Mouse (Mus musculus): ENCODE measurements around the gene Gbe1. TPM values are rescaled to one million over a fixed set of nuclear protein-coding genes. Genes with fewer than 3 reads are reported as not detected.

Gbe1 gene
- polyA plus RNA-seq, 1 experiment from 2014 or later: 24.3 TPM

- Histone ChIP-seq H3K36me3 (peaks cover 3% of the 10 kb centered on the region; the same call in 1 of the 2 replicates), H3K9me3 (no peaks in the 10 kb centered on the region), H3K27me3 (ENCODE audit: insufficient read depth, poor library complexity, severe bottlenecking) (no peaks in the 10 kb centered on the region), H3K4me1 (no peaks in the 10 kb centered on the region), H3K27ac (no peak overlapping the region), H3K4me3 (no peak overlapping the region)
- 85% methylated on average over 1 of the region's 1 CpGs for WGBS
- DNase-seq (ENCODE audit: low spot score): no peak
These were observed 71.7 kb downstream of the Gbe1 start for GRCm38 (mm10) chr16:70385494-70385893.

- H3K27ac ChIP-seq: no peak overlapping the region
- WGBS: 88% methylated on average over 2 of the region's 2 CpGs
- no peaks in the 10 kb centered on the region for H3K27me3 ChIP-seq (ENCODE audit: insufficient read depth, poor library complexity, severe bottlenecking)
- no peak overlapping the region for H3K4me3 ChIP-seq
- DNase-seq (ENCODE audit: low spot score): no peak
- H3K4me1 ChIP-seq: no peaks in the 10 kb centered on the region
- no peaks in the 10 kb centered on the region for H3K9me3 ChIP-seq
- peaks cover 3% of the 10 kb centered on the region; the same call in 1 of the 2 replicates for H3K36me3 ChIP-seq
These were observed 73.6 kb downstream of the Gbe1 start for GRCm38 (mm10) chr16:70387385-70387784.

DNA sequence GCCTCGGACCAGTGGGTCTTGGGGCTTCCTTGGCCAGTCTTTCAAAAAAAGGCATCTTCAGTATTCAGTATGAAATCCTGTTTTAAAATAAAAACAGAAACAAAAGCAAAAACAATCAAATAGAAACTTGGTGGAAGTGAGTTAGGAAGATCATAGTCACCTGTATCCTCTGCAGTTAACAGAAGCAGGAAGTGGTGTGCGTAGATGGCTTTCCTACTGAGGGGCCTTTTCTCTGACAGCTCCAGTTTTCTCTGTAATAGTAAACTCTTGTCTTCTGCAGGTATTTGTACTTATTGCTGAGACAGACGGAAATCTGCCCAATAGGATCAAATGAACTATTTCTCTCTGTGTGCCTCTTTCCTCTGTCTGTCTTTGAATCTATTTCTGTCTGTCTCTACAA is 81.5 kb downstream of the Gbe1 start:
- 85% methylated on average over 3 of the region's 3 CpGs for WGBS
- Histone ChIP-seq H3K4me1 (no peaks in the 10 kb centered on the region), H3K27me3 (ENCODE audit: insufficient read depth, poor library complexity, severe bottlenecking) (no peaks in the 10 kb centered on the region), H3K4me3 (no peak overlapping the region), H3K27ac (no peak overlapping the region), H3K36me3 (no peaks in the 10 kb centered on the region; the same call in 1 of the 2 replicates), H3K9me3 (no peaks in the 10 kb centered on the region)
- no peak for DNase-seq (ENCODE audit: low spot score)

DNA sequence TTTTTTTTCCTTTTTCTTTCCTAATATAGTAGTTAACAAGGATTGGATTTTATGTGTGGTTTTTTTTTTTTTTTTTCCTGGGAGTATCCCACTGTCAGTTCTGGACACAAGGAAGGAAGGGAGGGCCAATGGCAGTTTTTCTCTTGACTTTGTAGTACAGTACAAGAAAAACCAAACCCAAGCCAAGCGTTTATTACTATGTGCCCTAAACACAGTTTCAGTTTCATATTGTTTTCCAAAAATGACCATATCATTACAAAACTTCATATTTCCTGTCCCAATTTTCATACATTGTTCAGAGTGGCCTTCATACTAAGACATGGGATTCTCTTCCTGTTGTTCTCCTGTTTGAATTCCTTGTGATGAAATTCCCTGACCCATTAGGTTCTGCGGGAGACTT is 94.0 kb downstream of the Gbe1 start:
- no peaks in the 10 kb centered on the region for H3K36me3 ChIP-seq
- H3K27ac ChIP-seq: no peak overlapping the region
- H3K4me1 ChIP-seq: no peaks in the 10 kb centered on the region
- no peak overlapping the region for H3K4me3 ChIP-seq
- no peaks in the 10 kb centered on the region for H3K9me3 ChIP-seq
- DNase-seq (ENCODE audit: low spot score): no peak
- H3K27me3 ChIP-seq (ENCODE audit: insufficient read depth, poor library complexity, severe bottlenecking): no peaks in the 10 kb centered on the region
- WGBS: 84% methylated on average over 2 of the region's 2 CpGs

GRCm38 (mm10) chr16:70421077-70421476 is 107.3 kb downstream of the Gbe1 start:
- WGBS: 85% methylated on average over 3 of the region's 3 CpGs
- no peak overlapping the region for H3K27ac ChIP-seq
- no peak overlapping the region for H3K4me3 ChIP-seq
- DNase-seq (ENCODE audit: low spot score): no peak
- H3K36me3 ChIP-seq: no peaks in the 10 kb centered on the region
- H3K27me3 ChIP-seq (ENCODE audit: insufficient read depth, poor library complexity, severe bottlenecking): no peaks in the 10 kb centered on the region
- no peaks in the 10 kb centered on the region for H3K9me3 ChIP-seq
- no peaks in the 10 kb centered on the region for H3K4me1 ChIP-seq

- no peaks in the 10 kb centered on the region for H3K36me3 ChIP-seq
- no peak overlapping the region for H3K27ac ChIP-seq
- 76% methylated on average over 6 of the region's 6 CpGs for WGBS
- no peaks in the 10 kb centered on the region for H3K4me1 ChIP-seq
- no peak overlapping the region for H3K4me3 ChIP-seq
- no peaks in the 10 kb centered on the region for H3K9me3 ChIP-seq
- no peak for DNase-seq (ENCODE audit: low spot score)
- no peaks in the 10 kb centered on the region for H3K27me3 ChIP-seq (ENCODE audit: insufficient read depth, poor library complexity, severe bottlenecking)
These were observed 135.8 kb downstream of the Gbe1 start for GRCm38 (mm10) chr16:70449520-70449919.

DNA sequence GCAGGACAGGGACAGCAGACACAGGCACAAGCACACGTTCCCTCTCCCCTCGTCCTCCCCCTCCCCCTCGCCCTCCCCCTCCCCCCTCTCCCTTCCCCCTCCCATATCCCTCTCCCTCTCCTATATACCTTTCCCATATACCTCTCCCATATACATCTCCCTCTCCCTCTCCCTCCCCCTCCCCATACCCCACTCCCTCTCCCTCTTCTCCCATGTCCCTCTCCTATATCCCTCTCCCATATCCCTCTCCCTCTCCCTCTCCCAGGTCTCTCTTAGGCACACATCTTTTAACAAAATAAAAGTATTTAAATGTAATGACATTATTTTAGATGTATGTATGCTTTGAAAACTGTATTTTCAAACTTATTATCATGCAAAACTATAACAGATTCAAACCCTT is 161.8 kb downstream of the Gbe1 start:
- 53% methylated on average over 2 of the region's 3 CpGs for WGBS
- H3K4me1 ChIP-seq: no peaks in the 10 kb centered on the region
- H3K9me3 ChIP-seq: no peaks in the 10 kb centered on the region
- no peak overlapping the region for H3K4me3 ChIP-seq
- DNase-seq (ENCODE audit: low spot score): no peak
- no peaks in the 10 kb centered on the region for H3K27me3 ChIP-seq (ENCODE audit: insufficient read depth, poor library complexity, severe bottlenecking)
- H3K36me3 ChIP-seq: no peaks in the 10 kb centered on the region
- no peak overlapping the region for H3K27ac ChIP-seq

DNA sequence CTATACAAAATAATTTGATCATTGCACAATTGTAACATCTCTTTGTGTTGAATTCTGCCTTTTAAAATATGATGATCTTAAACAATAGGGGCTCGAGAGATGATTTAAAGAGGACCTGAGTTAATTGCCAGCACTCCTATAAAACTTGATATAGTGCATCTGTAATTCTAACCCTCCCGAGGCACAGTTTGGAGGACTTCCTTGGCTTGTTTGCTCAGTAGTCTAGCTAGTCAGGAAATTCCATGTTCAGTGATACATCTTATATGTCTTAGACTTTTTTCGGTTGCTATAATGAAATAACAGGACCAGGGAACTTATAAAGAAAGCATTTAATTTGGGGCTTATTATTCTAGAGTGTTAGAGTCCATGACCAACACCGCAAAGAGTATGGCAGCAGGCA is 162.4 kb downstream of the Gbe1 start:
- 83% methylated on average over 4 of the region's 4 CpGs for WGBS

DNA sequence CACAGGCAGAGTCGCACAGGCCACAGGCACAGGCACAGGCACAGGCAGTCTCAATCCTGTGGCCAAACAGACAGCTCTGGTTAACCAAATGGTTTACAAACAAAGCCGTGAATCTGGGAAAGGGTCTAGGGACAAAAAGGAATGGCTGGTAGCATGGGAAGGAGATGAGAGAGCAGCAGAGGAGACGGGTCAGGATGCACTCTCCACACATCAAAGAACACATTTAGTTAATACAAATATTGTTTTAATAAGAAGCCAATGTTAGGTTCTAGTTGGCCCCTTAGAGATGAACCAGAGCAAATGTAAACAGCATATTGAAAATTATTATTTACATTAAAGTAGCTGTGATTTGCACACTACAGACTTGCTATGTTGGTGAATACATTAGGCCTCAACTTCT is 166.7 kb downstream of the Gbe1 start:
- Histone ChIP-seq H3K27me3 (ENCODE audit: insufficient read depth, poor library complexity, severe bottlenecking) (no peaks in the 10 kb centered on the region), H3K36me3 (no peaks in the 10 kb centered on the region), H3K9me3 (no peaks in the 10 kb centered on the region), H3K27ac (no peak overlapping the region), H3K4me1 (no peaks in the 10 kb centered on the region), H3K4me3 (no peak overlapping the region)
- DNase-seq (ENCODE audit: low spot score): no peak
- 83% methylated on average over 3 of the region's 3 CpGs for WGBS

More for the DNA sequence above, 162.4 kb downstream of the Gbe1 start:
- no peaks in the 10 kb centered on the region for H3K27me3 ChIP-seq (ENCODE audit: insufficient read depth, poor library complexity, severe bottlenecking)
- DNase-seq (ENCODE audit: low spot score): no peak
- no peaks in the 10 kb centered on the region for H3K9me3 ChIP-seq
- no peak overlapping the region for H3K4me3 ChIP-seq
- H3K36me3 ChIP-seq: no peaks in the 10 kb centered on the region
- H3K4me1 ChIP-seq: no peaks in the 10 kb centered on the region
- H3K27ac ChIP-seq: no peak overlapping the region

DNA sequence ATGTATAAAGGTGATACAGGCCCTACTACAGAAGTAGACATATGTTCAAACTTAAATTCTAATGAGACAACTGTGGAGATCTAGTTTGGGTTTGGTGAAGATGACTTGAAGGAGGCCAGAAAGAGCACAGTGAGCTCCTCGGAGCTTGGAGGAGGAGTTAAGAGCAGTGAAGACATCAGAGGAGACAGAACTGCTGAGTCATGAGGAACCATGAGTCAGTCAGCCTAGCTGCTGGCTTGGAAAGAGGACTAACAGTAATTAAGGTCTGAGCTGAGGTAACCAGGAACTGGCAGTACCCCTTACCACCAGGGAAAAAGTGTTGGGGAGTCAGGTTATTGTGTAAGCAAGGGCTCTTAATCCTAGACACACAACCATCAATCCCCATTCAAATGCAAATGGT is 192.7 kb downstream of the Gbe1 start:
- Histone ChIP-seq H3K27ac (no peak overlapping the region), H3K9me3 (no peaks in the 10 kb centered on the region), H3K4me1 (no peaks in the 10 kb centered on the region), H3K4me3 (no peak overlapping the region), H3K27me3 (ENCODE audit: insufficient read depth, poor library complexity, severe bottlenecking) (no peaks in the 10 kb centered on the region), H3K36me3 (no peaks in the 10 kb centered on the region)
- DNase-seq (ENCODE audit: low spot score): no peak
- WGBS: 59% methylated on average over 1 of the region's 1 CpGs

GRCm38 (mm10) chr16:70510938-70511337 is 197.2 kb downstream of the Gbe1 start:
- H3K36me3 ChIP-seq: no peaks in the 10 kb centered on the region
- WGBS: 92% methylated on average over 3 of the region's 3 CpGs
- no peaks in the 10 kb centered on the region for H3K27me3 ChIP-seq (ENCODE audit: insufficient read depth, poor library complexity, severe bottlenecking)
- no peaks in the 10 kb centered on the region for H3K9me3 ChIP-seq
- no peak overlapping the region for H3K4me3 ChIP-seq
- DNase-seq (ENCODE audit: low spot score): no peak
- H3K27ac ChIP-seq: no peak overlapping the region
- H3K4me1 ChIP-seq: no peaks in the 10 kb centered on the region

GRCm38 (mm10) chr16:70522861-70523260 is 209.1 kb downstream of the Gbe1 start:
- Histone ChIP-seq H3K36me3 (no peaks in the 10 kb centered on the region), H3K9me3 (no peaks in the 10 kb centered on the region), H3K4me3 (no peak overlapping the region), H3K27me3 (ENCODE audit: insufficient read depth, poor library complexity, severe bottlenecking) (no peaks in the 10 kb centered on the region), H3K27ac (no peak overlapping the region), H3K4me1 (no peaks in the 10 kb centered on the region)
- DNase-seq (ENCODE audit: low spot score): no peak
- WGBS: 82% methylated on average over 2 of the region's 2 CpGs

- no peak for DNase-seq (ENCODE audit: low spot score)
- H3K4me3 ChIP-seq: no peak overlapping the region
- no peaks in the 10 kb centered on the region for H3K4me1 ChIP-seq
- H3K27ac ChIP-seq: no peak overlapping the region
- no peaks in the 10 kb centered on the region for H3K36me3 ChIP-seq
- H3K9me3 ChIP-seq: no peaks in the 10 kb centered on the region
- no peaks in the 10 kb centered on the region for H3K27me3 ChIP-seq (ENCODE audit: insufficient read depth, poor library complexity, severe bottlenecking)
- WGBS: 89% methylated on average over 8 of the region's 8 CpGs
These were observed 209.8 kb downstream of the Gbe1 start for GRCm38 (mm10) chr16:70523566-70523965.

DNA sequence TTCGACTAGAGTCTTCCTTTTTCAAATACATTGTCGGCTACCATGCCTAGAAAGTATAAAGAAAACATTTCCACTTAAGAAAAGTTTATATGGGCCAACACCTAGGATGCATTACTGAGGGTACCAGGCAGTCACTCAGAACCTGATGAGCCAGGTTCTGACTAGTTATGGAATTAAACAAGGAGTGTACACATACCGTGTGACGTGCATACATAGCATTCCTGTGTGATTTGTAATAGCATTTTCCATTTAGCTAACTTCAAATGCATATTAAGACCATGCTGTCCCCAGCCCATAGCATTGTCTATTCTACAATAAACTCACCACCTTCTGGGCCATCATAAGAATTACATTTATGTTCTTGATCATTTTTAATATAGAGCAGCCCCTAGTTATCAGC is 210.5 kb downstream of the Gbe1 start:
- WGBS: 84% methylated on average over 4 of the region's 4 CpGs
- H3K4me1 ChIP-seq: no peaks in the 10 kb centered on the region
- H3K4me3 ChIP-seq: no peak overlapping the region
- H3K27me3 ChIP-seq (ENCODE audit: insufficient read depth, poor library complexity, severe bottlenecking): no peaks in the 10 kb centered on the region
- no peak overlapping the region for H3K27ac ChIP-seq
- no peaks in the 10 kb centered on the region for H3K36me3 ChIP-seq
- DNase-seq (ENCODE audit: low spot score): no peak
- H3K9me3 ChIP-seq: no peaks in the 10 kb centered on the region

Measured in heart, embryonic 10.5 days (tissue).